Mouse (Mus musculus) bone marrow, adult 2 months (tissue): ENCODE data around the gene Mrgpra1. TPM values are rescaled to one million over a fixed set of nuclear protein-coding genes. Genes with fewer than 3 reads are reported as not detected.

Experiments
- polyA plus RNA-seq: library from polyadenylated mRNA; stranded (reverse); fragments of >200 nt; gene quantifications from 2 replicates; pipeline ENCODE4 v1.2.4, GENCODE M21; 2011; ENCODE audit warnings: low replicate concordance; ENCODE audit not compliant: missing spikeins, insufficient read depth, insufficient read length

Mrgpra1 gene
- polyA plus RNA-seq, 1 experiment = not detected

Other genes starting within 250 kb of the Mrgpra1 start
- not detected in 2 replicates for gene Ptpn5, start 220.6 kb downstream of the Mrgpra1 start, polyA plus RNA-seq
- not detected in 2 replicates for gene Mrgpra6, start 149.3 kb downstream of the Mrgpra1 start, polyA plus RNA-seq
- not detected in 2 replicates for gene Mrgpra9, start 101.4 kb downstream of the Mrgpra1 start, polyA plus RNA-seq
- gene Mrgpra2a, start 97.9 kb upstream of the Mrgpra1 start, polyA plus RNA-seq = 13.4 TPM in 1 of 2 replicates, not detected in the other
- gene Mrgpra2b, start 174.6 kb upstream of the Mrgpra1 start, polyA plus RNA-seq = 6.9 and 8.9 TPM in 2 replicates
- gene Mrgpra3, start 247.1 kb upstream of the Mrgpra1 start, polyA plus RNA-seq = not detected in 2 replicates